Mouse (Mus musculus) liver, embryonic 11.5 days (tissue): ENCODE data around the gene Gm28043. TPM values are rescaled to one million over a fixed set of nuclear protein-coding genes. Genes with fewer than 3 reads are reported as not detected.

Experiments used
- ATAC-seq: fragments of 200-750 bp; cut with Nextera tagmentation; replicated peaks from 2 replicates; pipeline ENCODE4 v1.8.0; 2017; ENCODE audit warnings: moderate number of reproducible peaks, mild to moderate bottlenecking, moderate TSS enrichment, moderate library complexity; ENCODE audit not compliant: low FRiP score
- DNase-seq: peaks from one replicate; pipeline ENCODE4 v3.0.0-alpha.2; 2017; ENCODE audit warnings: low spot score
- H3K27ac ChIP-seq: fragments of 300-500 bp; sonication (generic); 2 replicates; pipeline ENCODE4 v1.5.1; 2014; ENCODE audit warnings: mild to moderate bottlenecking, low read depth, low read length, control low read depth
- H3K27me3 ChIP-seq: fragments of 300-500 bp; sonication (generic); replicated peaks from 2 replicates; pipeline ENCODE4 v1.6.1; 2014; ENCODE audit warnings: low read length, mixed read lengths; ENCODE audit not compliant: control insufficient read depth, insufficient read depth
- H3K36me3 ChIP-seq: fragments of 300-500 bp; sonication (generic); 2 replicates; pipeline ENCODE4 v1.6.1; 2014; ENCODE audit warnings: mild to moderate bottlenecking, low read length, moderate library complexity, mixed read lengths; ENCODE audit not compliant: control insufficient read depth, insufficient read depth
- H3K4me1 ChIP-seq: fragments of 300-500 bp; sonication (generic); replicated peaks from 2 replicates; pipeline ENCODE4 v1.6.1; 2014; ENCODE audit warnings: low read length, mixed read lengths; ENCODE audit not compliant: control insufficient read depth, insufficient read depth
- H3K4me2 ChIP-seq: fragments of 300-500 bp; sonication (generic); 2 replicates; pipeline ENCODE4 v1.6.1; 2014; ENCODE audit warnings: mild to moderate bottlenecking, control low read depth, moderate library complexity
- H3K4me3 ChIP-seq: fragments of 300-500 bp; sonication (generic); 2 replicates; pipeline ENCODE4 v1.5.1; 2014; ENCODE audit warnings: low read depth, low read length, control low read depth
- H3K9ac ChIP-seq: fragments of 300-500 bp; sonication (generic); 2 replicates; pipeline ENCODE4 v1.6.1; 2014; ENCODE audit warnings: low read depth, low read length, control low read depth
- H3K9me3 ChIP-seq: fragments of 300-500 bp; sonication (generic); 2 replicates; pipeline ENCODE4 v1.6.1; 2016; ENCODE audit warnings: low read length, inconsistent platforms, mixed read lengths; ENCODE audit not compliant: control insufficient read depth
- WGBS: fragments of 180-500 bp; shearing (Covaris S2); extraction: QIAGEN DNeasy Blood & Tissue Kit; methylation state at CpG from one replicate; pipeline ENCODE4 v1.1.7; 2014; 5-methylcytosine and 5-hydroxymethylcytosine counted together
- polyA plus RNA-seq: library from polyadenylated mRNA; unstranded; fragments of >200 nt; fragmentation: Nextera tagmentation; extraction: Ambion mirVana; gene quantifications from 2 replicates; pipeline ENCODE4 v1.2.1, GENCODE M21; 2014

Gene Gm28043
- polyA plus RNA-seq, 1 experiment from 2014 or later, result 2.6 TPM

- Histone ChIP-seq H3K4me3 (no peak overlapping the region), H3K4me2 (no peak overlapping the region), H3K4me1 (peaks cover 41% of the 10 kb centered on the region), H3K27me3 (no peaks in the 10 kb centered on the region), H3K27ac (no peak overlapping the region), H3K9me3 (no peaks in the 10 kb centered on the region), H3K36me3 (peaks cover 48% of the 10 kb centered on the region), H3K9ac (no peak overlapping the region)
- ATAC-seq (no peak), DNase-seq (no peak)
- 93% methylated on average over 10 of the region's 10 CpGs for WGBS
Measured at GRCm38 (mm10) chr17:29688610-29689009, 73.9 kb downstream of the Gm28043 start.

- no peak overlapping the region for H3K27ac ChIP-seq
- H3K4me1 ChIP-seq, result peaks cover 27% of the 10 kb centered on the region
- ATAC-seq, result no peak
- WGBS, result 75% methylated on average over 6 of the region's 6 CpGs
- peaks cover 44% of the 10 kb centered on the region for H3K36me3 ChIP-seq
- no peak for DNase-seq
- H3K9me3 ChIP-seq, result no peaks in the 10 kb centered on the region
- H3K27me3 ChIP-seq, result no peaks in the 10 kb centered on the region
- no peak overlapping the region for H3K9ac ChIP-seq
- no peak overlapping the region for H3K4me3 ChIP-seq
- no peak overlapping the region for H3K4me2 ChIP-seq
Measured at GRCm38 (mm10) chr17:29690257-29690656, 75.6 kb downstream of the Gm28043 start.

- 79% methylated on average over 2 of the region's 2 CpGs for WGBS
- H3K9ac ChIP-seq, result no peak overlapping the region
- H3K4me1 ChIP-seq, result peaks cover 4% of the 10 kb centered on the region
- H3K36me3 ChIP-seq, result peaks cover 48% of the 10 kb centered on the region
- H3K4me2 ChIP-seq, result no peak overlapping the region
- H3K4me3 ChIP-seq, result no peak overlapping the region
- H3K9me3 ChIP-seq, result no peaks in the 10 kb centered on the region
- H3K27ac ChIP-seq, result no peak overlapping the region
- ATAC-seq (no peak), DNase-seq (no peak)
- H3K27me3 ChIP-seq, result no peaks in the 10 kb centered on the region
Measured at GRCm38 (mm10) chr17:29692827-29693226, 78.2 kb downstream of the Gm28043 start.

GRCm38 (mm10) chr17:29693571-29693970, 78.9 kb downstream of the Gm28043 start:
- DNase-seq (no peak), ATAC-seq (no peak)
- 57% methylated on average over 2 of the region's 2 CpGs for WGBS
- no peaks in the 10 kb centered on the region for H3K9me3 ChIP-seq
- H3K4me1 ChIP-seq, result no peaks in the 10 kb centered on the region; the same call in 1 of the 2 replicates
- peaks cover 52% of the 10 kb centered on the region for H3K36me3 ChIP-seq
- no peaks in the 10 kb centered on the region for H3K27me3 ChIP-seq
- no peak overlapping the region for H3K27ac ChIP-seq
- no peak overlapping the region for H3K4me3 ChIP-seq
- no peak overlapping the region for H3K4me2 ChIP-seq
- no peak overlapping the region for H3K9ac ChIP-seq

GRCm38 (mm10) chr17:29694516-29694915, 79.8 kb downstream of the Gm28043 start:
- ATAC-seq (no peak), DNase-seq (no peak)
- no peak overlapping the region for H3K4me3 ChIP-seq
- no peak overlapping the region for H3K4me2 ChIP-seq
- no peaks in the 10 kb centered on the region for H3K9me3 ChIP-seq
- peaks cover 51% of the 10 kb centered on the region for H3K36me3 ChIP-seq
- no peaks in the 10 kb centered on the region; the same call in 1 of the 2 replicates for H3K4me1 ChIP-seq
- WGBS, result 91% methylated on average over 4 of the region's 4 CpGs
- H3K27ac ChIP-seq, result no peak overlapping the region
- H3K9ac ChIP-seq, result no peak overlapping the region
- no peaks in the 10 kb centered on the region for H3K27me3 ChIP-seq

- no peak for ATAC-seq
- Histone ChIP-seq H3K4me3 (no peak overlapping the region), H3K4me1 (no peaks in the 10 kb centered on the region), H3K27ac (no peak overlapping the region), H3K4me2 (no peak overlapping the region), H3K9me3 (no peaks in the 10 kb centered on the region), H3K36me3 (peaks cover 43% of the 10 kb centered on the region), H3K27me3 (no peaks in the 10 kb centered on the region), H3K9ac (no peak overlapping the region)
- no peak for DNase-seq
- 95% methylated on average over 8 of the region's 8 CpGs for WGBS
Measured at GRCm38 (mm10) chr17:29696940-29697339, 82.3 kb downstream of the Gm28043 start.

GRCm38 (mm10) chr17:29698421-29698820, 83.7 kb downstream of the Gm28043 start:
- H3K4me1 ChIP-seq, result no peaks in the 10 kb centered on the region
- H3K9me3 ChIP-seq, result no peaks in the 10 kb centered on the region
- H3K4me3 ChIP-seq, result no peak overlapping the region
- 95% methylated on average over 6 of the region's 6 CpGs for WGBS
- no peak overlapping the region for H3K9ac ChIP-seq
- no peak overlapping the region for H3K27ac ChIP-seq
- H3K27me3 ChIP-seq, result no peaks in the 10 kb centered on the region
- DNase-seq (no peak), ATAC-seq (no peak)
- H3K36me3 ChIP-seq, result peaks cover 46% of the 10 kb centered on the region
- H3K4me2 ChIP-seq, result no peak overlapping the region

GRCm38 (mm10) chr17:29700573-29700972, 85.9 kb downstream of the Gm28043 start:
- DNase-seq (no peak), ATAC-seq (no peak)
- H3K4me2 ChIP-seq, result no peak overlapping the region
- no peak overlapping the region for H3K9ac ChIP-seq
- 93% methylated on average over 7 of the region's 7 CpGs for WGBS
- H3K4me1 ChIP-seq, result no peaks in the 10 kb centered on the region
- no peak overlapping the region for H3K4me3 ChIP-seq
- no peaks in the 10 kb centered on the region for H3K9me3 ChIP-seq
- H3K27me3 ChIP-seq, result no peaks in the 10 kb centered on the region
- no peak overlapping the region for H3K27ac ChIP-seq
- H3K36me3 ChIP-seq, result peaks cover 34% of the 10 kb centered on the region

- WGBS, result 68% methylated on average over 4 of the region's 4 CpGs
- Histone ChIP-seq H3K4me3 (no peak overlapping the region), H3K27me3 (no peaks in the 10 kb centered on the region), H3K27ac (no peak overlapping the region), H3K9me3 (no peaks in the 10 kb centered on the region), H3K4me2 (no peak overlapping the region), H3K4me1 (peaks cover under 1% of the 10 kb centered on the region), H3K36me3 (peaks cover 18% of the 10 kb centered on the region; the same call in 1 of the 2 replicates), H3K9ac (no peak overlapping the region)
- ATAC-seq (no peak), DNase-seq (no peak)
Measured at GRCm38 (mm10) chr17:29702938-29703710, 88.4 kb downstream of the Gm28043 start.
